Mouse (Mus musculus) adrenal gland, postnatal 4 days (tissue): ENCODE data around the gene Rhot2. TPM values are rescaled to one million over a fixed set of nuclear protein-coding genes. Genes with fewer than 3 reads are reported as not detected.
"Not testable (repeated sequence)": the region's sequence is repeated elsewhere in the genome, so short reads cannot be mapped to it uniquely, and the experiment has no call there.

Experiments
- DNase-seq, 2 experiments: peaks; one replicate each; pipeline ENCODE4 v3.0.0; 2021 to 2022; ENCODE audit warnings: low spot score in 2 of 2, mixed read lengths in 2 of 2
- total RNA-seq, 2 experiments: library from RNA; stranded (reverse); gene quantifications; 2 replicates each; pipeline ENCODE4 v1.2.3; 2021

Rhot2 gene
- total RNA-seq, 2 experiments from 2014 or later, result 89.6 to 95.0 TPM

GRCm38 (mm10) chr17:25875171-25876136, 30.8 kb upstream of the Rhot2 start:
- DNase-seq, result peak; percentile 75 to 85

- DNase-seq, result peak; percentile 70 to 84
These were observed 30.1 kb upstream of the Rhot2 start, which contains the start of gene Mettl26 for GRCm38 (mm10) chr17:25874721-25875170. TSS of gene Mettl26 (plus strand) at chr17:25875074.

GRCm38 (mm10) chr17:25874148-25874720, 29.6 kb upstream of the Rhot2 start:
- DNase-seq, result no peak

- no peak for DNase-seq
These were observed 28.9 kb upstream of the Rhot2 start for GRCm38 (mm10) chr17:25873405-25874147.

GRCm38 (mm10) chr17:25872676-25873075, 28.0 kb upstream of the Rhot2 start:
- DNase-seq, result no peak

- not testable (repeated sequence) for DNase-seq
These were observed 26.9 kb upstream of the Rhot2 start for GRCm38 (mm10) chr17:25871566-25871965.

- DNase-seq, result no peak
These were observed 25.3 kb upstream of the Rhot2 start for GRCm38 (mm10) chr17:25869954-25870353.

GRCm38 (mm10) chr17:25869498-25869897, 24.8 kb upstream of the Rhot2 start:
- DNase-seq, result no peak

- peak; percentile 54 to 75 for DNase-seq
These were observed 24.0 kb upstream of the Rhot2 start, which contains the start of gene Mcrip2 for GRCm38 (mm10) chr17:25868601-25869191. TSS of gene Mcrip2 (minus strand) at chr17:25868764.

- peak; percentile 42 to 65 for DNase-seq
These were observed 23.4 kb upstream of the Rhot2 start for GRCm38 (mm10) chr17:25867836-25868600.

GRCm38 (mm10) chr17:25867509-25867835, 22.8 kb upstream of the Rhot2 start:
- no peak for DNase-seq

GRCm38 (mm10) chr17:25866172-25866571, 21.5 kb upstream of the Rhot2 start:
- no peak for DNase-seq

GRCm38 (mm10) chr17:25865288-25865687, 20.6 kb upstream of the Rhot2 start:
- DNase-seq, result no peak

- no peak for DNase-seq
These were observed 19.7 kb upstream of the Rhot2 start for GRCm38 (mm10) chr17:25864311-25864710.

GRCm38 (mm10) chr17:25863681-25864080, 19.0 kb upstream of the Rhot2 start:
- no peak for DNase-seq

- DNase-seq, result no peak
These were observed 17.3 kb upstream of the Rhot2 start for GRCm38 (mm10) chr17:25861704-25862612.

- DNase-seq, result peak; percentile 77 to 83
These were observed 16.4 kb upstream of the Rhot2 start, which contains the start of gene Wdr90 for GRCm38 (mm10) chr17:25860832-25861703. TSS of gene Wdr90 (minus strand) at chr17:25861501.

- DNase-seq, result no peak
These were observed 15.6 kb upstream of the Rhot2 start for GRCm38 (mm10) chr17:25860229-25860628.
